Mouse (Mus musculus) telencephalon, adult 2 months (tissue): Measurements from ENCODE around the gene Gm6367.
"Not testable (repeated sequence)": the region's sequence is repeated elsewhere in the genome, so short reads cannot be mapped to it uniquely, and the experiment has no call there.

Source experiments
- DNase-seq: peaks from one replicate; pipeline ENCODE4 v3.0.0-alpha.2; 2011; ENCODE audit warnings: low read depth, low spot score

Gm6367 gene

GRCm38 (mm10) chr5:94988326-94988725, at the start of gene Gm6367:
Gm6367 (plus strand) TSS chr5:94988626.
- not testable (repeated sequence) for DNase-seq
